Mouse (Mus musculus) heart, embryonic 14.5 days (tissue): ENCODE results near the gene Eaf2. TPM values are rescaled to one million over a fixed set of nuclear protein-coding genes. Genes with fewer than 3 reads are reported as not detected.

Experiments
- ATAC-seq: fragments of 200-750 bp; cut with Nextera tagmentation; 2 replicates; pipeline ENCODE4 v1.8.0; 2017; ENCODE audit warnings: low read depth, moderate TSS enrichment; ENCODE audit not compliant: insufficient number of reproducible peaks, insufficient read depth, low FRiP score
- H3K27ac ChIP-seq, 2 experiments: fragments of 200-500 bp in 1 of 2; fragments of 300-500 bp in 1 of 2; sonication (generic) in 1 of 2; replicated peaks in 1 of 2; 2 replicates each; pipeline ENCODE4 v1.5.1; 2012 to 2014; ENCODE audit warnings: low read depth in 2 of 2, low read length in 2 of 2, control low read depth in 1 of 2, mild to moderate bottlenecking in 1 of 2, mixed read lengths in 1 of 2; ENCODE audit not compliant: control insufficient read depth in 1 of 2, insufficient read depth in 1 of 2
- H3K27me3 ChIP-seq: fragments of 300-500 bp; sonication (generic); 2 replicates; pipeline ENCODE4 v1.6.1; 2014; ENCODE audit warnings: mild to moderate bottlenecking, low read length, control low read depth; ENCODE audit not compliant: control insufficient read depth, insufficient read depth
- H3K36me3 ChIP-seq: fragments of 300-500 bp; sonication (generic); 2 replicates; pipeline ENCODE4 v1.6.1; 2014; ENCODE audit warnings: mild to moderate bottlenecking, control low read depth, low read length, mixed read lengths; ENCODE audit not compliant: control insufficient read depth, insufficient read depth
- H3K4me1 ChIP-seq, 2 experiments: fragments of 200-500 bp in 1 of 2; fragments of 300-500 bp in 1 of 2; sonication (generic) in 1 of 2; 2 replicates each; pipeline ENCODE4 v1.6.1; 2012 to 2014; ENCODE audit warnings: low read length in 2 of 2, control low read depth in 1 of 2, mixed read lengths in 1 of 2; ENCODE audit not compliant: control insufficient read depth in 2 of 2, insufficient read depth in 2 of 2
- H3K4me2 ChIP-seq: fragments of 300-500 bp; sonication (generic); 2 replicates; pipeline ENCODE4 v1.6.1; 2014; ENCODE audit warnings: mild to moderate bottlenecking, low read length
- H3K4me3 ChIP-seq, 2 experiments: fragments of 200-500 bp in 1 of 2; fragments of 300-500 bp in 1 of 2; sonication (generic) in 1 of 2; 2 replicates each; pipeline ENCODE4 v1.5.1; 2012 to 2014; ENCODE audit warnings: low read length in 2 of 2, mild to moderate bottlenecking in 2 of 2, control low read depth in 1 of 2, low read depth in 1 of 2, moderate library complexity in 1 of 2; ENCODE audit not compliant: control insufficient read depth in 1 of 2, insufficient read depth in 1 of 2
- H3K9ac ChIP-seq: fragments of 300-500 bp; sonication (generic); 2 replicates; pipeline ENCODE4 v1.6.1; 2014; ENCODE audit warnings: mild to moderate bottlenecking, low read length
- H3K9me3 ChIP-seq: fragments of 300-500 bp; sonication (generic); 2 replicates; pipeline ENCODE4 v1.6.1; 2016; ENCODE audit warnings: low read length, control low read depth; ENCODE audit not compliant: control insufficient read depth
- WGBS: fragments of 180-500 bp; shearing (Covaris S2); extraction: QIAGEN DNeasy Blood & Tissue Kit; methylation state at CpG from one replicate; pipeline ENCODE4 v1.1.7; 2014; 5-methylcytosine and 5-hydroxymethylcytosine counted together
- microRNA-seq: library from miRNA; unstranded; fragments of <30 nt; microRNA quantifications from one replicate; pipeline ENCODE4, GENCODE M21; 2016
- polyA plus RNA-seq: library from polyadenylated mRNA; unstranded; fragments of >200 nt; fragmentation: Nextera tagmentation; extraction: Ambion mirVana; gene quantifications from 2 replicates; pipeline ENCODE4 v1.2.1, GENCODE M21; 2014

Eaf2 gene
- polyA plus RNA-seq, 1 experiment from 2014 or later: 1.2 TPM

GRCm38 (mm10) chr16:36770191-36770771, 104.5 kb downstream of the Eaf2 start:
- H3K4me3 ChIP-seq: no peak overlapping the region
- no peaks in the 10 kb centered on the region for H3K36me3 ChIP-seq
- no peak overlapping the region for H3K4me2 ChIP-seq
- no peaks in the 10 kb centered on the region for H3K9me3 ChIP-seq
- H3K9ac ChIP-seq: no peak overlapping the region
- H3K4me1 ChIP-seq: no peaks in the 10 kb centered on the region
- H3K27ac ChIP-seq: no peak overlapping the region
- no peak for ATAC-seq
- WGBS: 74% methylated on average over 8 of the region's 13 CpGs
- no peaks in the 10 kb centered on the region for H3K27me3 ChIP-seq

GRCm38 (mm10) chr16:36751979-36752378, 122.8 kb downstream of the Eaf2 start:
- Histone ChIP-seq H3K36me3 (no peaks in the 10 kb centered on the region), H3K27me3 (no peaks in the 10 kb centered on the region), H3K27ac (no peak overlapping the region), H3K9ac (no peak overlapping the region), H3K4me1 (no peaks in the 10 kb centered on the region), H3K4me3 (no peak overlapping the region), H3K9me3 (no peaks in the 10 kb centered on the region), H3K4me2 (no peak overlapping the region)
- no peak for ATAC-seq
- WGBS: 88% methylated on average over 3 of the region's 3 CpGs

- Histone ChIP-seq H3K27me3 (no peaks in the 10 kb centered on the region), H3K4me2 (no peak overlapping the region), H3K36me3 (no peaks in the 10 kb centered on the region), H3K27ac (no peak overlapping the region), H3K9me3 (no peaks in the 10 kb centered on the region), H3K4me3 (no peak overlapping the region), H3K9ac (no peak overlapping the region), H3K4me1 (no peaks in the 10 kb centered on the region)
- ATAC-seq: no peak
- 63% methylated on average over 2 of the region's 2 CpGs for WGBS
These were observed 127.0 kb downstream of the Eaf2 start for GRCm38 (mm10) chr16:36747767-36748166.

- Histone ChIP-seq H3K27ac (no peak overlapping the region), H3K4me1 (no peaks in the 10 kb centered on the region), H3K4me2 (no peak overlapping the region), H3K4me3 (no peak overlapping the region), H3K36me3 (no peaks in the 10 kb centered on the region), H3K9me3 (no peaks in the 10 kb centered on the region), H3K27me3 (no peaks in the 10 kb centered on the region), H3K9ac (no peak overlapping the region)
- ATAC-seq: no peak
- 75% methylated on average over 4 of the region's 4 CpGs for WGBS
These were observed 127.7 kb downstream of the Eaf2 start for GRCm38 (mm10) chr16:36747068-36747467.

- H3K27me3 ChIP-seq: no peaks in the 10 kb centered on the region
- H3K27ac ChIP-seq: no peak overlapping the region
- no peaks in the 10 kb centered on the region for H3K4me1 ChIP-seq
- H3K9ac ChIP-seq: no peak overlapping the region
- WGBS: 84% methylated on average over 8 of the region's 8 CpGs
- H3K4me2 ChIP-seq: no peak overlapping the region
- no peak overlapping the region for H3K4me3 ChIP-seq
- no peaks in the 10 kb centered on the region for H3K36me3 ChIP-seq
- ATAC-seq: no peak
- H3K9me3 ChIP-seq: no peaks in the 10 kb centered on the region
These were observed 131.2 kb downstream of the Eaf2 start for GRCm38 (mm10) chr16:36743580-36743979.

Small RNAs within 50 kb of the gene (microRNA-seq; reads per million reads assigned to microRNA genes)
- gene Gm22617: not detected

Other genes starting within 250 kb of the Eaf2 start
- gene Cd86, start 208.9 kb downstream of the Eaf2 start, polyA plus RNA-seq: 1.2 and 1.3 TPM in 2 replicates
- 0.09 TPM in 1 of 2 replicates, not detected in the other for gene Ildr1, start 181.0 kb downstream of the Eaf2 start, polyA plus RNA-seq
- gene Slc15a2, start 90.0 kb downstream of the Eaf2 start, polyA plus RNA-seq: 0.42 and 2.1 TPM in 2 replicates
- 23.9 and 28.4 TPM in 2 replicates for gene Iqcb1, start 46.6 kb downstream of the Eaf2 start, polyA plus RNA-seq
- gene Golgb1, start 137 bp upstream of the Eaf2 start, polyA plus RNA-seq: 61.4 and 73.8 TPM in 2 replicates
- 2.3 and 3.4 TPM in 2 replicates for gene Hcls1, start 60.0 kb upstream of the Eaf2 start, polyA plus RNA-seq
- 12.5 and 13.0 TPM in 2 replicates for gene Fbxo40, start 115.5 kb upstream of the Eaf2 start, polyA plus RNA-seq
- gene Polq, start 136.8 kb upstream of the Eaf2 start, polyA plus RNA-seq: 4.4 and 4.7 TPM in 2 replicates